Mouse (Mus musculus) hindbrain, embryonic 10.5 days (tissue): Measurements from ENCODE around the gene Hook2. TPM values are rescaled to one million over a fixed set of nuclear protein-coding genes. Genes with fewer than 3 reads are reported as not detected.

Experiments
- DNase-seq: peaks from one replicate; pipeline ENCODE4 v3.0.0-alpha.2; 2017; ENCODE audit warnings: low spot score
- H3K27ac ChIP-seq: fragments of 300-500 bp; sonication (generic); 2 replicates; pipeline ENCODE4 v1.5.1; 2016; ENCODE audit warnings: mild to moderate bottlenecking, moderate library complexity
- H3K27me3 ChIP-seq: fragments of 300-500 bp; sonication (generic); 2 replicates; pipeline ENCODE4 v1.6.1; 2016; ENCODE audit warnings: mild to moderate bottlenecking; ENCODE audit not compliant: poor library complexity, insufficient read depth, severe bottlenecking
- H3K36me3 ChIP-seq: fragments of 300-500 bp; sonication (generic); 2 replicates; pipeline ENCODE4 v1.6.1; 2016; ENCODE audit warnings: mild to moderate bottlenecking, moderate library complexity
- H3K4me1 ChIP-seq: fragments of 300-500 bp; sonication (generic); replicated peaks from 2 replicates; pipeline ENCODE4 v1.6.1; 2016; ENCODE audit warnings: mild to moderate bottlenecking
- H3K4me3 ChIP-seq: fragments of 300-500 bp; sonication (generic); 2 replicates; pipeline ENCODE4 v1.5.1; 2016; ENCODE audit warnings: mild to moderate bottlenecking, moderate library complexity
- H3K9me3 ChIP-seq: fragments of 300-500 bp; sonication (generic); 2 replicates; pipeline ENCODE4 v1.6.1; 2016; ENCODE audit warnings: mild to moderate bottlenecking, moderate library complexity
- WGBS: fragments of 180-500 bp; shearing (Covaris S2); methylation state at CpG from one replicate; pipeline ENCODE4 v1.1.7; 2016; 5-methylcytosine and 5-hydroxymethylcytosine counted together
- polyA plus RNA-seq: library from polyadenylated mRNA; unstranded; fragments of >200 nt; fragmentation: Nextera tagmentation; extraction: Ambion mirVana; gene quantifications from 2 replicates; pipeline ENCODE4 v1.2.1, GENCODE M21; 2016

Hook2 gene
- polyA plus RNA-seq, 1 experiment from 2014 or later = 14.5 TPM

DNA sequence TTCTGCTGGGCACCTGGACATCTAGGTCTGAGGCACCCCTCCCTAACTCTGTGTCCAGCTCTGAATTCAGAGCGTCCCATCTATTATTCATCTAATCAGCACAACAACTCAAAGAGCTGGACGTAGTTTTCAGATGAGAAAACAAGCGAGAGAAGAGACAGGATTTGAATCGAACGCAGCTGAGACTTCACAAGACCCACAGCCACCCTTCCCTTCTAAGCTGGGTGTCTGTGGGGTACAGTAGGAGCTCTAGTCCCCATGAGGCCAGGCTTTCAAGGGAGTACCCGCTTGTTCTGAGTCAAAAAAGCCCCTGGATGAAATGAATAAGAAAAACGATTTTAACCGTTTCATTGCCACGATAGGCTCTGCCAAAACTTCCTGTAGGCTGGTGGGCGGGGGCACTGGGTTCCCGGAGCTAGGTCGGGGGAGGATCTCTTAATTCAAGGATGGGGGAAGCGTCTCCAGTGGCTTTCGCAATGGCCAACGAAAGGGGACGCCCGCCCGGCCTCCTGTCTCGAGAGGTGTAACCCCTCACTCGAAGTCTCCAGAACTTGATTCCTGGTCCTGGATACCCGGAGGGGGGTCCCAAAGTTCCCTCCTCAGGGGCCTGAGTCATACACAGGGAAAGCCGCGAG lies 5.2 kb upstream of the Hook2 start:
- H3K9me3 ChIP-seq = no peaks in the 10 kb centered on the region
- no peaks in the 10 kb centered on the region for H3K36me3 ChIP-seq
- H3K27me3 ChIP-seq = peaks cover 87% of the 10 kb centered on the region
- peak overlapping the region; percentile 84 for H3K27ac ChIP-seq
- WGBS = under 1% methylated on average over 23 of the region's 23 CpGs
- peaks cover 65% of the 10 kb centered on the region for H3K4me1 ChIP-seq
- no peak for DNase-seq
- H3K4me3 ChIP-seq = peak overlapping the region; percentile 66

DNA sequence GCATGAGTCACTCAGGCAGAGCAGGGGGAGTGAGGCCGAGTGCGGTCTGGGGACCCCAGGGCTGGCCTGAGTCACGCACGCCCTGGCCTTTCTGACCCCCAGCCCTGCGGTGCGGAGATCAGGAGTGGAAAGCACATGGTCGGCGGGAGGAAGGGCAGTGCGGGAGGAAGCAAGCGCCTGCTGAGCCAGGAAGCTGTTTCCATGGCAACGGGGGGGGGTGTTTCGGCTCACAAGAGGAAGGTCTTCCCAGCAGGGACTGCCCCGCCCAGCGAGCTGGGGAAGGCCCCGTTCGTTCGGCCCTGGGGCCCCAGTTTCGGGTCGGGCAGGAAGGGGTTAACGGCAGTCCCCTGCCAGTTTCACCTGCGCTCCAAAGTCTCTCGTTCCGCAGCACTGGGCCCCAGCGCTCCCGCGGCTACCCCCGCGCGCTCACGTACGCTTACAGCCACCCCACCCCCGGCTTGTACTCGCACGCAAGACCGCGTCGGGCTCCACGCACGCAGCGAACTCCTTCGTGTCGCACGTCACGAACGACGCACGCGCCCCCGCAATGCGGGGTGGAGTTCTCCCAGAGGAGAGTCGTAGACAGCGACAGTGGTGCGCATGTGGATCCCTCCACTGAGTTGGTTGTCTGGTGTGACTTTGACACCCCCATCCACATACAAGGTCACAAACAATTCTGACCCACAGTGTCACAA lies 4.6 kb upstream of the Hook2 start:
- peaks cover 63% of the 10 kb centered on the region for H3K4me1 ChIP-seq
- no peaks in the 10 kb centered on the region for H3K36me3 ChIP-seq
- peaks cover 80% of the 10 kb centered on the region for H3K27me3 ChIP-seq
- WGBS = under 1% methylated on average over 53 of the region's 53 CpGs
- no peaks in the 10 kb centered on the region for H3K9me3 ChIP-seq
- H3K4me3 ChIP-seq = peak overlapping the region; percentile 66
- peak; percentile 84 for DNase-seq
- H3K27ac ChIP-seq = peak overlapping the region; percentile 84

DNA sequence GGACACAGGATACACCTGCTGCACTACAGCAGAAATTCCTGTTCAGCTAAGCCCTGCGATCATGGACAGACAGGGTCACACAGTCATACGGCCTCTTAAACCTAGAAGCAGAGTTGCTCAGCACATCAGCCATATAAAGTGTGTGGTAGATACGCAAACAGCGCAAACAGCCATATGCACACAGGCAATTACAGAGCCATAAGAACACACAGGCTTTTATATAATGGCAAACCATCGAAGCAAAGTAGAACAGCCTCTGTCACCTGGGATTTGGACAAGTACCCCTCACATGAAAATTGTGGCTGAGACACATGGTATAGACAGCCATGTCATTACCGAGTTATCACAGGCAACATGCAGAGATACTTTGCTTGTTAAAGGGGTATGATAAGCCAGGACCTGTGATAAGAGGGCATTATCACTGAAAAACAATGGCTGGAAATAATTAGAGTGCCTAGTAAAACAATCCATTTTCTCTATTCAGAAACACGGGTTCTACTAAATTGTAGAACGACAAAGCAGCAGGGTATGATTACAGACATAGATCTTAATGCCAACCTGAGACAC lies 3.9 kb upstream of the Hook2 start:
- no peak for DNase-seq
- Histone ChIP-seq H3K27ac (peak overlapping the region; percentile 84; the same call in 1 of the 2 replicates), H3K9me3 (no peaks in the 10 kb centered on the region), H3K36me3 (no peaks in the 10 kb centered on the region), H3K4me1 (peaks cover 62% of the 10 kb centered on the region), H3K27me3 (peaks cover 74% of the 10 kb centered on the region), H3K4me3 (peak overlapping the region; percentile 66)
- 47% methylated on average over 8 of the region's 8 CpGs for WGBS

DNA sequence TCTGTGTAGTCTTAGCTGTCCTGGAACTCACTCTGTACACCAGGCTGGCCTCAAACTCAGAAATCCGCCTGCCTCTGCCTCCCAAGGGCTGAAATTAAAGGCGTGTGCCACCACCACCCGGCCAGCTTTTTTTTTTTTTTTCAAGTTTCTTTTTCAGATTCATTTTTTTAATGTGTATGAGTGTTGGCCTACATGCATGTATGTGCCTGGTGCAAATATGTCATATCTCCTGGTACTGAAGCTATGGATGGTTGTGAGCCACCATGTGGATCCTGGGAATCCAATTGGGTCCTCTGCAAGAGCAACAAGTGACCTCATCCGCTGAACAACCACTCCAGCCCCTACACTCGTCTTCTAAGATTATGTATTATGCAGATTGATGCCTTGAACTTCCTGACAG lies 3.0 kb upstream of the Hook2 start:
- no peaks in the 10 kb centered on the region for H3K9me3 ChIP-seq
- H3K27me3 ChIP-seq = peaks cover 65% of the 10 kb centered on the region
- H3K27ac ChIP-seq = no peak overlapping the region
- peaks cover 53% of the 10 kb centered on the region for H3K4me1 ChIP-seq
- no peak for DNase-seq
- no peak overlapping the region for H3K4me3 ChIP-seq
- WGBS = 78% methylated on average over 5 of the region's 5 CpGs
- no peaks in the 10 kb centered on the region for H3K36me3 ChIP-seq

DNA sequence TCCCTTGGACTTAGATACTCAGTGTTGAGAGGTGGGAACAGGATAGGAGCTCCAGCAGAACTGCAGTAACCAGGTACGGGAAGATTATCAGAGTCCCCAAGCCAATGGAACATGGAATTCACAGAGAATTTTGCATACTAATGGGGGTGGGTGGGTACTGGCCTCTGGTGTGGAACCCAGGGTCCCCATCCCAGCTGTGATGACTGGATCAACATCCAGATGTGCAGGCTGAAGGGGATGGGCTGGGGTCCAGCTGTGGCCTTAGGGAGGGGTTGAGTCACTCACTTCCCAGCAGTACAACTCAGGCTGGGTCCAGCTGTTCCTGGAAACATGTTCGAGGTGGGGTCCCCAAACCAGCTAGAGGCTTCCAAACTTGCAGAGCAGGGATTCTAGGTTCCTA lies 2.5 kb upstream of the Hook2 start:
- Histone ChIP-seq H3K4me3 (no peak overlapping the region), H3K9me3 (no peaks in the 10 kb centered on the region), H3K4me1 (peaks cover 49% of the 10 kb centered on the region), H3K36me3 (no peaks in the 10 kb centered on the region), H3K27ac (no peak overlapping the region), H3K27me3 (peaks cover 60% of the 10 kb centered on the region)
- 68% methylated on average over 2 of the region's 2 CpGs for WGBS
- no peak for DNase-seq

DNA sequence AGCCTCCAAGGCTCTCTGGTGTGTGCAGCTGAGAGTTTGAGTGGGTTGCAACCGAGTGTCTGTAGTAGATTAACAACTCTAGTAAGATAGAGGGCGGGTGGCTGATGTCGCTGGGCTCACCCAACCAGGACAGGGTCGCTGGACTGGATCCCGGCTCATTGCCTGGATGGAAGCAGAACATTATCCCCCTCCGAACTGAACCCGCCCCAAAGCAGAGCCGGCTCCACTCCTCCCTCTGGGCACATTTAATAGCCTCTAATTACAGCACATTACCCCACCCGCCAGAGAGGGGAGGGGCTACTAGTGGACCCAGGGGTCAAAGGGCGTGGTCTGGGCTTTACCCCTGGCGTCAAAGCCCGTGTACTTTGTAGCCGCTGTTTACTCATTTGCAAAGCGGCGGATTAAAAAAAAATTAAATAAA lies 1.1 kb upstream of the Hook2 start:
- peaks cover 61% of the 10 kb centered on the region for H3K27me3 ChIP-seq
- H3K9me3 ChIP-seq = no peaks in the 10 kb centered on the region
- H3K4me1 ChIP-seq = peaks cover 46% of the 10 kb centered on the region
- 13% methylated on average over 15 of the region's 15 CpGs for WGBS
- H3K4me3 ChIP-seq = peak overlapping the region; percentile 66
- DNase-seq = no peak
- peak overlapping the region; percentile 24; the same call in 1 of the 2 replicates for H3K27ac ChIP-seq
- H3K36me3 ChIP-seq = no peaks in the 10 kb centered on the region

DNA sequence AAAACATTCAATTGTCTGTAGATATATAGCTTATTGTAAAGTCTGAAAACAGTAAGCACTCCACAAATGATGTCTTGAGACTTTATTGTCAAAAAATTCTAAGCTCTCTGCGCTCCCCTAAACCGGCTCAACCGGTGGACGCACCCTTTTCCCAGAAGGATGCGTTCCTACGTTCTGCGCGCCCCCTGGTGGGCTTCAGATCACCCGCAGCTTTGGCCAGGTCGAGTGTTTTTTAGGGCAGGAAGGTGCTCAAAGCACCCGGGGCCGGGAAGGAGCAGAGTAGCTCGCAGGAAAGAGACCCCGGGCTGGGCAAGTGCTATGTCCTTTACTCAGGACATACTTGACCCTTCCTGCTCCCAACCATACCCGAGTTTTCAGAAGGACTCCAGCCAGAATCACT lies 593 bp upstream of the Hook2 start:
- DNase-seq = peak; percentile 90
- Histone ChIP-seq H3K36me3 (no peaks in the 10 kb centered on the region), H3K4me1 (peaks cover 41% of the 10 kb centered on the region), H3K9me3 (no peaks in the 10 kb centered on the region), H3K4me3 (peak overlapping the region; percentile 66), H3K27ac (peak overlapping the region; percentile 89), H3K27me3 (peaks cover 61% of the 10 kb centered on the region)
- 0% methylated on average over 15 of the region's 15 CpGs for WGBS

DNA sequence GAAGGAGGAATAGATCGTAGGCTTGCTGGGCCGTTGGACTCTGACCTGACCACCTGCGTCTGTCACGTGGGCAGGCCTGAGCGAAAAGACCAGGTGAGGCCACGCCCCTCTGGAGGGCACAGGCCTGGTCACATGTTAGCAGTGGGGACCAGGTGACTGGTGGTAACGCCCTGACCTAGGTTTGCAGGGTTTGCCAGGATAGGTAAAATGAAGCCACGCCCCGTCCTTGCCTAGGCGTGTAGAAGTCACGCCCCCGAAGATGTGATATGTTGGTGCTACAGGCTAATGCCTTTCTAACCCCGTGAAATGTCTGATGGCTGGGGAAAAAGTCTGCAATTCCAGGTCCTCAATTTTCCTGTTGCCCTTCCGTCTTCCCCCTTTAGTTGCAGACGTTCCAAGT lies 433 bp downstream of the Hook2 start:
- Histone ChIP-seq H3K4me3 (peak overlapping the region; percentile 66), H3K27me3 (peaks cover 62% of the 10 kb centered on the region), H3K9me3 (no peaks in the 10 kb centered on the region), H3K4me1 (peaks cover 37% of the 10 kb centered on the region), H3K36me3 (no peaks in the 10 kb centered on the region), H3K27ac (peak overlapping the region; percentile 89)
- 1% methylated on average over 15 of the region's 15 CpGs for WGBS
- DNase-seq = no peak

DNA sequence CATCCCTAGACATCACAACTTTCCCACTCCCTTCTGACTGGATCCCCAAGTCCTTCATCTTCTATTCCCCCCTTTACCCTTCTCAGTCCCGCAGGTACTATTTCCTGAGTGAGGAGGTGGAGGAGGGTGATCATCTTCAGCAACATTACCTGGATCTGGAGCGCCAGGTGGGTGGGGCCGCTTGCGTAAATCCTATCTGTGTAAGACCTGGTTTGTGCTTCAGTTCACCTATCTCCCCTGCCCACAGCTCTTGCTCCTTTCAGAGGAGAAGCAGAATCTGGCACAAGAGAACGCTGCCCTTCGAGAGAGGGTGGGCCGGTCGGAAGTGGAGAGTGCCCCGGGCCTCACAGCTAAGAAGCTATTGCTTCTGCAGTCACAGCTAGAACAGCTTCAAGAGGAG lies 4.0 kb downstream of the Hook2 start:
- no peak overlapping the region for H3K4me3 ChIP-seq
- no peak for DNase-seq
- H3K9me3 ChIP-seq = no peaks in the 10 kb centered on the region
- WGBS = 90% methylated on average over 9 of the region's 9 CpGs
- peaks cover 37% of the 10 kb centered on the region for H3K4me1 ChIP-seq
- no peaks in the 10 kb centered on the region for H3K36me3 ChIP-seq
- H3K27me3 ChIP-seq = peaks cover 48% of the 10 kb centered on the region
- H3K27ac ChIP-seq = no peak overlapping the region

DNA sequence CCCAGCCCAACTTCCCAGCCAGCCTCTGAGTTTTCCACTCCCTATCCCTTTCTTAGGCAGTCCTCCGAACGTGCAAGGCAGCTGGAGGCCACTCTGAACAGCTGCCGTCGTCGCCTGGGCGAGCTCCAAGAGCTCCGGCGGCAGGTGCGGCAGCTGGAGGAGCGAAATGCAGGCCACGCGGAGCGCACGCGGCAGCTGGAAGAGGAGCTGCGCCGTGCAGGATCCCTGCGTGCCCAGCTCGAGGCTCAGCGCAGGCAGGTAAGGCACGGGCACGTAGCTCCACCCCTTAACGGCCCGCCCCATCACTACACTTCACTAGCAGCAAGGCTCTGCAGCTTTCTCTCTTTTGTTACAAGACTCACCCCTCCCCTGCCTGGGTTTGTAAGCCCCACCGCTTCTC lies 5.3 kb downstream of the Hook2 start:
- Histone ChIP-seq H3K4me3 (peak overlapping the region; percentile 7; the same call in 1 of the 2 replicates), H3K36me3 (no peaks in the 10 kb centered on the region), H3K27ac (no peak overlapping the region), H3K4me1 (peaks cover 26% of the 10 kb centered on the region), H3K9me3 (no peaks in the 10 kb centered on the region), H3K27me3 (peaks cover 47% of the 10 kb centered on the region)
- peak; percentile 24 for DNase-seq
- 32% methylated on average over 25 of the region's 25 CpGs for WGBS

DNA sequence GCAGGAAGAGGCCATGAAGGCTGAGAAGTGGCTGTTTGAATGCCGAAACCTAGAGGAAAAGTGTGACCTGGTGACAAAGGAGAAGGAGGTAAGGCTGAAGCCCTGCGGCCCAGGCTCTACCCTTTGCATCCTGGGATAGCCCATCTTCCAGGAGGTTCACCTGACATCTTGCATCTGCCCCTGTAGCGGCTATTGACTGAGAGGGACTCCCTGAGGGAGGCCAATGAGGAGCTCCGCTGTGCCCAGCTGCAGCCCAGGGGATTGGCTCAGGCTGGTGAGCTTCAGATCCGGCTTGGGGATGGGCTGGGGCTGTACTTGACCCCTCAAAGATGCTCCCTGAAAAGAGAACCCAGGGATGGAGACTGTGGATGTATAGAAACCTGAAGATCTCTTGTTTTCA lies 6.6 kb downstream of the Hook2 start:
- no peak for DNase-seq
- Histone ChIP-seq H3K9me3 (no peaks in the 10 kb centered on the region), H3K27me3 (peaks cover 47% of the 10 kb centered on the region), H3K4me1 (peaks cover 19% of the 10 kb centered on the region), H3K27ac (no peak overlapping the region), H3K36me3 (no peaks in the 10 kb centered on the region), H3K4me3 (no peak overlapping the region)
- WGBS = 76% methylated on average over 5 of the region's 5 CpGs

DNA sequence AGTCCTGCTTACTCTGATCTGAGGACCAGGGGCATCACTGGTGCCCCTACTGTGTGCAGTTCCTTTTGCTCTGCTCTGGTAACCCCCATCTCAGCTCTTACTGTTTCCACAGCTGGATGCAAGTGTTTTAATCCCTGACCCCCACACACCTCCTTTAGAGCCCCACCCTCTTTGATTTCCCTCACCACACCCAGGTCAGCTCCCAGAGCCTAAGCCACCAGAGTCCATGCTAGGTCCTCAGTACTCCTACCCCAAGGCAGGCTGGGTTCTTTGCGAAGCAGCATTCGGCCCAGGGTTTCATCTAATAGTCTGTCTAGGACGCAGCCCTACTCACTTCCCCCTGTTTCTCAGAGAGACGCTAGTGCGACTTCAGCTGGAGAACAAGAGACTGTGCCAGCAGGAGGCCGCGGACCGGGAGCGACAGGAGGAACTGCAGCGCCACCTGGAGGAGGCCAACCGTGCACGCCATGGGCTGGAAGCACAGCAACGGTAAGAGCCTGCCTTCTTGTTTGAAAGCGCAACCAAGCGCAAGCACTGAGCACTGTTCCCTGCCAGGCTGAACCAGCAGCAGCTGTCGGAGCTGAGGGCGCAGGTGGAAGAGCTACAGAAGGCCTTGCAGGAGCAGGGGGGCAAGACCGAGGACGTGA lies 7.4 kb downstream of the Hook2 start:
- peaks cover 19% of the 10 kb centered on the region for H3K4me1 ChIP-seq
- H3K4me3 ChIP-seq = peak overlapping the region; percentile 36
- H3K9me3 ChIP-seq = no peaks in the 10 kb centered on the region
- WGBS = 4% methylated on average over 19 of the region's 19 CpGs
- H3K36me3 ChIP-seq = no peaks in the 10 kb centered on the region
- peak; percentile 89 for DNase-seq
- H3K27ac ChIP-seq = peak overlapping the region; percentile 72
- H3K27me3 ChIP-seq = peaks cover 47% of the 10 kb centered on the region

DNA sequence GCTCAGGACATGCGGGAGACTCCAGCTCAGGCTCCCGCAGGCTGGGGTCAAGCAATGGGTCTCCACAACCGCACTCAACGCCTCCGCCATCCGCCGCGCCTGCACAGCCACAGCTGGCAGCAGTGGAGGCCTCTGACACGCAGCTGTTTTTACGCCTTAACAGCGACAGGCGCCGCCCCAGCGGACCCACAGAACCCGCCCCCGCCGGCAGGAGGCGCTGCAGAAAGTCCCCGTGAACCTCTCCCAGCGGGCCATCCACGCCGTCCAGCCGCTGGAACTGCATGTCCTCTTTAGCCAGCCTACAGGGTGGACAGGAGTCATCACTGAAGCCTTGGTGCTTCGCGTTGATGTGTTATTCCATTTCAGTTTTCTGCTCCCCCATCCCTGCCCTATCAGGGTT lies 17.3 kb downstream of the Hook2 start:
- no peak overlapping the region for H3K27ac ChIP-seq
- peaks cover 54% of the 10 kb centered on the region for H3K27me3 ChIP-seq
- peak; percentile 32 for DNase-seq
- no peaks in the 10 kb centered on the region for H3K36me3 ChIP-seq
- H3K4me3 ChIP-seq = 0 out of 2 replicates have a peak overlapping the region, but pooled peaks have one; percentile 16
- 19% methylated on average over 25 of the region's 25 CpGs for WGBS
- no peaks in the 10 kb centered on the region for H3K9me3 ChIP-seq
- peaks cover 9% of the 10 kb centered on the region; the same call in 1 of the 2 replicates for H3K4me1 ChIP-seq
